Mouse (Mus musculus): ENCODE data around the gene Churc1. TPM values are rescaled to one million over a fixed set of nuclear protein-coding genes. Genes with fewer than 3 reads are reported as not detected.

Gene Churc1
- polyA plus RNA-seq (2017; shearing (Covaris generic)): 192 TPM

GRCm38 (mm10) chr12:76765354-76765851, at the start of gene Churc1, which contains the start of gene Fntb:
TSS of gene Churc1 (plus strand) at chr12:76765538.
TSS of gene Fntb (plus strand) at chr12:76765589.

GRCm38 (mm10) chr12:76795350-76795749, 30.0 kb downstream of the Churc1 start, which contains the start of gene Gpx2:
TSS of gene Gpx2 (minus strand) at chr12:76795554.

GRCm38 (mm10) chr12:76822651-76823041, 57.3 kb downstream of the Churc1 start, which contains the start of gene Rab15:
TSS of gene Rab15 (minus strand) at chr12:76822908.

Other genes starting within 250 kb of the Churc1 start
- 1.1 TPM for gene Plekhg3, start 234.6 kb upstream of the Churc1 start, polyA plus RNA-seq (2017; shearing (Covaris generic))
- gene Sptb, start 55.0 kb upstream of the Churc1 start, polyA plus RNA-seq (2017; shearing (Covaris generic)): 0.46 TPM
- 28.0 TPM for gene Fntb, start 51 bp downstream of the Churc1 start, polyA plus RNA-seq (2017; shearing (Covaris generic))
- gene Gpx2, start 30.0 kb downstream of the Churc1 start, polyA plus RNA-seq (2017; shearing (Covaris generic)): not detected
- gene Rab15, start 57.4 kb downstream of the Churc1 start, polyA plus RNA-seq (2017; shearing (Covaris generic)): not detected
- 195 TPM for gene Max, start 196.7 kb downstream of the Churc1 start, polyA plus RNA-seq (2017; shearing (Covaris generic))

All from CD4-positive, CD25-positive, alpha-beta regulatory T cell, adult 9 weeks (primary cell).